Mouse (Mus musculus): Measurements from ENCODE around the gene Cd63. TPM values are rescaled to one million over a fixed set of nuclear protein-coding genes. Genes with fewer than 3 reads are reported as not detected.
A peak's percentile ranks its signal among the peaks of the same experiment; 100 is the strongest.

Gene Cd63
- polyA plus RNA-seq, 1 experiment, result 2,403 TPM

- Histone ChIP-seq H3K27me3 (ENCODE audit: control insufficient read depth, insufficient read depth, insufficient read length) (no peaks in the 10 kb centered on the region), H3K36me3 (ENCODE audit: control insufficient read depth, insufficient read depth) (no peaks in the 10 kb centered on the region), H3K79me2 (ENCODE audit: control insufficient read depth, insufficient read depth) (peaks cover 4% of the 10 kb centered on the region), H3K4me2 (ENCODE audit: low read depth) (peak overlapping the region; percentile 96), H3K4me3 (peak overlapping the region; percentile 40), H3ac (ENCODE audit: control insufficient read depth, insufficient read length) (peak overlapping the region; percentile 56)
- TF ChIP-seq MAX (IDR thresholded peaks at IDR 0.05; ENCODE audit: low read depth) (no peak), MYOD1 (IDR thresholded peaks at IDR 0.05; ENCODE audit: control insufficient read depth in 1 of 3, insufficient read length in 2 of 3, low read depth in 2 of 3) (no peak)
Observed at GRCm38 (mm10) chr10:128890383-128891295, 10.2 kb upstream of the Cd63 start.

GRCm38 (mm10) chr10:128891296-128892094 is 9.3 kb upstream of the Cd63 start, which contains the start of gene Gdf11:
TSS of gene Gdf11 (minus strand) at chr10:128891718.
- Histone ChIP-seq H3K79me2 (ENCODE audit: control insufficient read depth, insufficient read depth) (peaks cover 4% of the 10 kb centered on the region), H3K4me2 (ENCODE audit: low read depth) (peak within 1 kb of the TSS; percentile 96), H3ac (ENCODE audit: control insufficient read depth, insufficient read length) (peak within 1 kb of the TSS; percentile 56), H3K27me3 (ENCODE audit: control insufficient read depth, insufficient read depth, insufficient read length) (no peaks in the 10 kb centered on the region), H3K36me3 (ENCODE audit: control insufficient read depth, insufficient read depth) (no peaks in the 10 kb centered on the region), H3K4me3 (peak within 1 kb of the TSS; percentile 40)
- TF ChIP-seq MYOD1 (IDR thresholded peaks at IDR 0.05; ENCODE audit: control insufficient read depth in 1 of 3, insufficient read length in 2 of 3, low read depth in 2 of 3) (peak in 2 of 3 experiments; percentile 18 to 68), POLR2AphosphoS2 (IDR thresholded peaks at IDR 0.05; ENCODE audit: insufficient read length, low read depth) (no peak), TCF3 (IDR thresholded peaks at IDR 0.05; ENCODE audit: insufficient read length, low read depth) (no peak), MAX (IDR thresholded peaks at IDR 0.05; ENCODE audit: low read depth) (no peak), REST (IDR thresholded peaks at IDR 0.05; ENCODE audit: insufficient read depth, insufficient read length) (no peak), TCF12 (IDR thresholded peaks at IDR 0.05; ENCODE audit: insufficient read depth, poor library complexity, severe bottlenecking) (no peak), USF1 (IDR thresholded peaks at IDR 0.05; ENCODE audit: low read depth) (no peak), MYOG (IDR thresholded peaks at IDR 0.05; ENCODE audit: control insufficient read depth in 1 of 3, insufficient read depth in 1 of 3, insufficient read length in 2 of 3, low read depth in 2 of 3) (peak in 2 of 3 experiments; percentile 44 to 72), POLR2A (IDR thresholded peaks at IDR 0.05; ENCODE audit: insufficient read length, low read depth) (peak; percentile 39)

DNA sequence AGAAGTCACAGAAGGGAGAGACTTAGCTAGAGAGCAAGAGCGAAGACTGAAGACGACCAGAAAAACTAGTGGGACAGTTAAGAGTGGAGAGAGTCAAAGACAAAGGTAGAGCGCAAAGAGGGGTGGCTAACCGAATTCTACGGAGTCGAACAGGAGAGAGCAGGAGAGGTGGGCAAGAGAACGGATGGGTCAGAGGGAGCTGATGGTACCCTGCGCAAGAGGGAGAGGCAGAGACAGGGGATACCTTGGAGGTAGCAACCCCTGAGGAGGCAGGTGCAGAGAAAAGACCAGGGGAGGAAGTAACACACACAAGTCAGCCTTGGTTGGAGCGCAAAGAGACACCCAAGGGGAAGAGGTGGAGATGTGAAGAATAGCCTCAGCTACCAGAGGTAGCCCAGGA is 8.5 kb upstream of the Cd63 start:
- Histone ChIP-seq H3ac (ENCODE audit: control insufficient read depth, insufficient read length) (no peak overlapping the region), H3K4me2 (ENCODE audit: low read depth) (peak overlapping the region; percentile 72), H3K27me3 (ENCODE audit: control insufficient read depth, insufficient read depth, insufficient read length) (no peaks in the 10 kb centered on the region), H3K4me3 (peak overlapping the region; percentile 40), H3K79me2 (ENCODE audit: control insufficient read depth, insufficient read depth) (peaks cover 4% of the 10 kb centered on the region), H3K36me3 (ENCODE audit: control insufficient read depth, insufficient read depth) (no peaks in the 10 kb centered on the region)
- TF ChIP-seq MAX (IDR thresholded peaks at IDR 0.05; ENCODE audit: low read depth), result no peak
- no peak for TF ChIP-seq TCF12 (IDR thresholded peaks at IDR 0.05; ENCODE audit: insufficient read depth, poor library complexity, severe bottlenecking)
- no peak for TF ChIP-seq POLR2A (IDR thresholded peaks at IDR 0.05; ENCODE audit: insufficient read length, low read depth)
- TF ChIP-seq REST (IDR thresholded peaks at IDR 0.05; ENCODE audit: insufficient read depth, insufficient read length), result no peak
- TF ChIP-seq TCF3 (IDR thresholded peaks at IDR 0.05; ENCODE audit: insufficient read length, low read depth), result no peak
- TF ChIP-seq MYOG (IDR thresholded peaks at IDR 0.05; ENCODE audit: control insufficient read depth in 1 of 3, insufficient read depth in 1 of 3, insufficient read length in 2 of 3, low read depth in 2 of 3), result no peak
- TF ChIP-seq E2F4 (IDR thresholded peaks at IDR 0.05; ENCODE audit: insufficient read depth), result no peak
- no peak for TF ChIP-seq CEBPB (IDR thresholded peaks at IDR 0.05; ENCODE audit: insufficient read depth, poor library complexity, severe bottlenecking)
- TF ChIP-seq POLR2AphosphoS2 (IDR thresholded peaks at IDR 0.05; ENCODE audit: insufficient read length, low read depth), result no peak
- no peak for TF ChIP-seq SRF (IDR thresholded peaks at IDR 0.05; ENCODE audit: control insufficient read depth, insufficient read length, low read depth)
- no peak for TF ChIP-seq USF1 (IDR thresholded peaks at IDR 0.05; ENCODE audit: low read depth)

- Histone ChIP-seq H3K4me3 (no peak overlapping the region), H3ac (ENCODE audit: control insufficient read depth, insufficient read length) (no peak overlapping the region), H3K27me3 (ENCODE audit: control insufficient read depth, insufficient read depth, insufficient read length) (no peaks in the 10 kb centered on the region), H3K4me2 (ENCODE audit: low read depth) (peak overlapping the region; percentile 64), H3K79me2 (ENCODE audit: control insufficient read depth, insufficient read depth) (peaks cover 2% of the 10 kb centered on the region), H3K36me3 (ENCODE audit: control insufficient read depth, insufficient read depth) (no peaks in the 10 kb centered on the region)
- no peak for TF ChIP-seq POLR2AphosphoS2 (IDR thresholded peaks at IDR 0.05; ENCODE audit: insufficient read length, low read depth)
- TF ChIP-seq SRF (IDR thresholded peaks at IDR 0.05; ENCODE audit: control insufficient read depth, insufficient read length, low read depth), result no peak
- TF ChIP-seq MAX (IDR thresholded peaks at IDR 0.05; ENCODE audit: low read depth), result no peak
- no peak for TF ChIP-seq POLR2A (IDR thresholded peaks at IDR 0.05; ENCODE audit: insufficient read length, low read depth)
- TF ChIP-seq REST (IDR thresholded peaks at IDR 0.05; ENCODE audit: insufficient read depth, insufficient read length), result no peak
- TF ChIP-seq TCF3 (IDR thresholded peaks at IDR 0.05; ENCODE audit: insufficient read length, low read depth), result no peak
Observed at GRCm38 (mm10) chr10:128895437-128895836, 5.4 kb upstream of the Cd63 start.
